Mouse (Mus musculus) spleen, adult 2 months (tissue): ENCODE results near the gene Cacna1c.

Experiments
- CTCF ChIP-seq: fragments of 200-500 bp; IDR thresholded peaks from 2 replicates; pipeline ENCODE4 v1.5.1; 2011; ENCODE audit warnings: mild to moderate bottlenecking, inconsistent platforms; ENCODE audit not compliant: insufficient read depth, insufficient read length, insufficient replicate concordance; ENCODE audit errors: extremely low read depth
- POLR2A ChIP-seq: fragments of 200-500 bp; IDR thresholded peaks from 2 replicates; pipeline ENCODE4 v1.6.1; 2011; ENCODE audit warnings: low read depth, low read length, inconsistent platforms

DNA sequence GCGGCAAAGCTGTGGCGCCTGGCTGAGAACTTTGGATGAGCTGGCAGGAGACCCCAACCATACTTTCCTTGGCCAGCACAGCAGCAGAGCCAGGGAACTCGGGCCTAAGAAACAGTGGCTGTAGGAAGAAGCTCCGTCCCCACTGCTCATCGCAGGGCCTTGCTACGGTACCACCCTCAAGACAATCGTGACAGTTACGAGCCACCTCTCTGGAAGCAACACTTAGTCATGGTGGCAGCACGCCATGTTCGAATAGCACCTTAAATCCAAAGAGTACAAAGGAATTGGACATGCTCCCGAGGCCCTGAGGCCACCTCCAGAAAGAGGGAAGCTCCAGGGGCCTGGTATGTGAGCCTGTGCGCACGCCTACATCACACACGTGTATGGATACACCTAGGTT is 219.6 kb downstream of the Cacna1c start:
- TF ChIP-seq CTCF (no peak), POLR2A (no peak)
